Mouse (Mus musculus) lung, embryonic 15.5 days (tissue): ENCODE data around the gene 2010315B03Rik. TPM values are rescaled to one million over a fixed set of nuclear protein-coding genes. Genes with fewer than 3 reads are reported as not detected.
A peak's percentile ranks its signal among the peaks of the same experiment; 100 is the strongest.

ENCODE experiments used
- ATAC-seq: fragments of 200-750 bp; cut with Nextera tagmentation; 2 replicates; pipeline ENCODE4 v1.8.0; 2017; ENCODE audit warnings: moderate number of reproducible peaks, borderline replicate concordance; ENCODE audit not compliant: low FRiP score, low TSS enrichment; ENCODE audit errors: extremely low read depth
- H3K27ac ChIP-seq: fragments of 300-500 bp; sonication (generic); 2 replicates; pipeline ENCODE4 v1.5.1; 2015; ENCODE audit warnings: moderate library complexity, mild to moderate bottlenecking, inconsistent platforms
- H3K27me3 ChIP-seq: fragments of 300-500 bp; sonication (generic); 2 replicates; pipeline ENCODE4 v1.6.1; 2015; ENCODE audit warnings: inconsistent platforms
- H3K36me3 ChIP-seq: fragments of 300-500 bp; sonication (generic); 2 replicates; pipeline ENCODE4 v1.6.1; 2015; ENCODE audit warnings: inconsistent platforms
- H3K4me1 ChIP-seq: fragments of 300-500 bp; sonication (generic); 2 replicates; pipeline ENCODE4 v1.6.1; 2015; ENCODE audit warnings: inconsistent platforms
- H3K4me2 ChIP-seq: fragments of 300-500 bp; sonication (generic); 2 replicates; pipeline ENCODE4 v1.6.1; 2015; ENCODE audit warnings: inconsistent platforms, mild to moderate bottlenecking, moderate library complexity
- H3K4me3 ChIP-seq: fragments of 300-500 bp; sonication (generic); 2 replicates; pipeline ENCODE4 v1.5.1; 2015; ENCODE audit warnings: mild to moderate bottlenecking, inconsistent platforms
- H3K9ac ChIP-seq: fragments of 300-500 bp; sonication (generic); 2 replicates; pipeline ENCODE4 v1.6.1; 2015; ENCODE audit warnings: inconsistent platforms
- H3K9me3 ChIP-seq: fragments of 300-500 bp; sonication (generic); 2 replicates; pipeline ENCODE4 v1.6.1; 2016; ENCODE audit warnings: inconsistent platforms
- WGBS: fragments of 180-500 bp; shearing (Covaris S2); methylation state at CpG from one replicate; pipeline ENCODE4 v1.1.7; 2015; 5-methylcytosine and 5-hydroxymethylcytosine counted together
- polyA plus RNA-seq: library from polyadenylated mRNA; unstranded; fragments of >200 nt; fragmentation: Nextera tagmentation; extraction: Ambion mirVana; gene quantifications from 2 replicates; pipeline ENCODE4 v1.2.1, GENCODE M21; 2015

The 2010315B03Rik gene
- 9.5 and 12.1 TPM in 2 replicates for polyA plus RNA-seq

GRCm38 (mm10) chr9:124312171-124313142, at the start of gene 2010315B03Rik:
TSS of gene 2010315B03Rik (minus strand) at chr9:124312696.
- peak within 1 kb of the TSS; percentile 80 for H3K4me3 ChIP-seq
- H3K27ac ChIP-seq = peak within 1 kb of the TSS; percentile 96

DNA sequence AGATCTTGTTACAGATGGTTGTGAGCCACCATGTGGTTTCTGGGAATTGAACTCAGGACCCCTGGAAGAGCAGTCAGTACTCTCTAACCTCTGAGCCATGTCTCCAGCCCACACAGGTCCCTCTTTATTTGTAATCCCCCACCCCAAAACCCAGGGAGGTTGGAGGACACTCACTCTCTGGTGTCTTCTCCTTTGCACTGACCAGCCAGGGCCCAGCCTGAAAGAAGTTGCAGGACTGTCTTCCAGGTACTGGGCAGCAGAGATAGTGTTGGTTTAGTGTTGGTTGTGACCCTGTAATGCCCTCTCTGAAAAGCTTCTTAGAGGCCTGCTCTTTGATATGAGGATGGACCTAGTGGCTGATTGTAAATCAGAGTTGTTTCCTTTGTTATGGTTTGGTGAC, 994 bp downstream of the 2010315B03Rik start:
- Histone ChIP-seq H3K4me2 (peak overlapping the region; percentile 55), H3K27ac (peak overlapping the region; percentile 96; the same call in 1 of the 2 replicates), H3K36me3 (no peaks in the 10 kb centered on the region), H3K4me1 (0 out of 2 replicates have a peak, but pooled peaks cover 5% of the 10 kb centered on the region), H3K9ac (peak overlapping the region; percentile 64), H3K9me3 (no peaks in the 10 kb centered on the region), H3K4me3 (peak overlapping the region; percentile 80), H3K27me3 (no peaks in the 10 kb centered on the region)
- no peak for ATAC-seq

More at GRCm38 (mm10) chr9:124312171-124313142, at the start of gene 2010315B03Rik:
- no peaks in the 10 kb centered on the region for H3K36me3 ChIP-seq
- 0 out of 2 replicates have a peak, but pooled peaks cover 5% of the 10 kb centered on the region for H3K4me1 ChIP-seq
- under 1% methylated on average over 21 of the region's 22 CpGs for WGBS
- H3K4me2 ChIP-seq = peak within 1 kb of the TSS; percentile 55
- H3K27me3 ChIP-seq = no peaks in the 10 kb centered on the region
- H3K9ac ChIP-seq = peak within 1 kb of the TSS; percentile 64
- ATAC-seq = peak; percentile 99
- no peaks in the 10 kb centered on the region for H3K9me3 ChIP-seq

DNA sequence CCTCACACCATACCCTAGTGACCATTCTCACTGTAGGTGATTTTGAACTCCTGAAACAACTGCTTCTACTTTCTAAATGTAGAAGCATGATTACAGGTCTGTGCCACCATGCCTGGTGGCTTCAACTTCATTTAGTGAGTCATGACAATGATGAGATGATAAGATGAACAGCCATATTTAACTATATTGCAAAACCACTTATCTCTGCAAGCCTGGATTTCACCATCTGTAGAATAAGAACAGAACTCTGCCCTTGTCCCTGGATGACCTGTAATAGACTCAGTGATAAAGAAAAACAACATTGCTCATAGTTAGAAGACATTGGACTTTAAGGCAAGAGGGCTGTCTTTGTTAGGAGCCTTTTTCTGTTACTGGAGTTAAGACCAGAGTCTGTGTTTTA, 24.2 kb downstream of the 2010315B03Rik start:
- peaks cover 8% of the 10 kb centered on the region for H3K36me3 ChIP-seq
- ATAC-seq = no peak
- H3K9me3 ChIP-seq = peaks cover 3% of the 10 kb centered on the region; the same call in 1 of the 2 replicates
- no peak overlapping the region for H3K27ac ChIP-seq
- no peaks in the 10 kb centered on the region for H3K4me1 ChIP-seq
- no peak overlapping the region for H3K4me3 ChIP-seq
- no peak overlapping the region for H3K4me2 ChIP-seq
- no peak overlapping the region for H3K9ac ChIP-seq
- H3K27me3 ChIP-seq = no peaks in the 10 kb centered on the region

GRCm38 (mm10) chr9:124281912-124282686, 30.4 kb downstream of the 2010315B03Rik start:
- Histone ChIP-seq H3K27me3 (no peaks in the 10 kb centered on the region), H3K4me2 (peak overlapping the region; percentile 81), H3K4me1 (peaks cover 16% of the 10 kb centered on the region), H3K4me3 (peak overlapping the region; percentile 63), H3K9ac (peak overlapping the region; percentile 55), H3K27ac (peak overlapping the region; percentile 79), H3K9me3 (no peaks in the 10 kb centered on the region), H3K36me3 (0 out of 2 replicates have a peak, but pooled peaks cover 5% of the 10 kb centered on the region)
- ATAC-seq = peak; percentile 96
- 1% methylated on average over 22 of the region's 22 CpGs for WGBS

DNA sequence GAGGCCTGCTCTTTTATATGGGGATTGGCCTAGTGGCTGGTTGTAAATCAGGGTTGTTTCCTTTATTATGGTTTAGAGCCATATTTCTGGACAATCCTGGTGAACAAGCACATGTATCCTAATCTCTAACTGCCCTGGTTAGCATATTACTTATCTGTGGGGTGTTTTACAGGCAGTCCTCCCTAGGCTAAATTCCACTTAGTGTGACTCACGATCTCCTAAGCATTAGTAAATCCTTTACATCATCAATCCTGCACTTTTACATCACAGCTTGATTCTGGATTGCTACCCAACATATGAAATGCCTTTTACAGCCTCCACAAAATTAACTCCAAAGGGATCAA, 31.1 kb downstream of the 2010315B03Rik start:
- H3K9me3 ChIP-seq = no peaks in the 10 kb centered on the region
- H3K9ac ChIP-seq = peak overlapping the region; percentile 55
- H3K4me1 ChIP-seq = peaks cover 16% of the 10 kb centered on the region
- H3K27me3 ChIP-seq = no peaks in the 10 kb centered on the region
- no peak for ATAC-seq
- 16% methylated on average over 1 of the region's 1 CpGs for WGBS
- peak overlapping the region; percentile 63 for H3K4me3 ChIP-seq
- H3K4me2 ChIP-seq = peak overlapping the region; percentile 81
- H3K27ac ChIP-seq = no peak overlapping the region
- H3K36me3 ChIP-seq = 0 out of 2 replicates have a peak, but pooled peaks cover 5% of the 10 kb centered on the region

GRCm38 (mm10) chr9:124280576-124281447, 31.7 kb downstream of the 2010315B03Rik start:
- Histone ChIP-seq H3K36me3 (0 out of 2 replicates have a peak, but pooled peaks cover 5% of the 10 kb centered on the region), H3K27me3 (no peaks in the 10 kb centered on the region), H3K9me3 (no peaks in the 10 kb centered on the region), H3K4me3 (peak overlapping the region; percentile 63), H3K4me1 (peaks cover 16% of the 10 kb centered on the region), H3K27ac (no peak overlapping the region), H3K4me2 (peak overlapping the region; percentile 81), H3K9ac (0 out of 2 replicates have a peak overlapping the region, but pooled peaks have one; percentile 55)
- no peak for ATAC-seq
- WGBS = 73% methylated on average over 2 of the region's 2 CpGs

- 43% methylated on average over 2 of the region's 2 CpGs for WGBS
- Histone ChIP-seq H3K4me2 (no peak overlapping the region), H3K9me3 (peaks cover 10% of the 10 kb centered on the region; the same call in 1 of the 2 replicates), H3K4me1 (peaks cover 16% of the 10 kb centered on the region), H3K36me3 (0 out of 2 replicates have a peak, but pooled peaks cover 5% of the 10 kb centered on the region), H3K27me3 (no peaks in the 10 kb centered on the region), H3K4me3 (no peak overlapping the region), H3K27ac (no peak overlapping the region), H3K9ac (no peak overlapping the region)
- no peak for ATAC-seq
Measured at GRCm38 (mm10) chr9:124279300-124279699, 33.2 kb downstream of the 2010315B03Rik start.

DNA sequence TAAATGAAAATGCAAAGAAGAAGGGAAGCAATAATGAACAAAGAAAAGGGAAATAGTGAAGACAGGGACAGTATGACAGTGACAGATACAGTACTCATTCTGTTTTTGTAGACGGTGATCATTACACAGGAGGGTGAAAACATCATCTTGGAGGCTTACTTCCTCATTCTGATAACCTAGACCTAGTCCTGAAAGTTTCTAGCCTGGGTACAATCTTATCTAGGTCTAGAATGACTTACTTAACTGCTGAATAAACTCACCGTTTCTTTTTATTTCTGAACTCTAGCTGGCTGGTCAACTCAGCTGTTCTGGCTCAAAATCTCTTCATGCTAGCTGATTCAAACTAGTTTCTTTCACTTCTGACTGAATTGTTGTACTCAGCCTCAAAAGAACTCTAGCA, 37.4 kb downstream of the 2010315B03Rik start:
- 88% methylated on average over 2 of the region's 2 CpGs for WGBS
- Histone ChIP-seq H3K4me2 (no peak overlapping the region), H3K36me3 (peaks cover 27% of the 10 kb centered on the region), H3K27ac (no peak overlapping the region), H3K9ac (no peak overlapping the region), H3K4me1 (no peaks in the 10 kb centered on the region), H3K9me3 (peaks cover 28% of the 10 kb centered on the region), H3K27me3 (no peaks in the 10 kb centered on the region), H3K4me3 (no peak overlapping the region)
- ATAC-seq = no peak

- Histone ChIP-seq H3K27ac (no peak overlapping the region), H3K4me2 (no peak overlapping the region), H3K9me3 (peaks cover 43% of the 10 kb centered on the region), H3K9ac (no peak overlapping the region), H3K27me3 (no peaks in the 10 kb centered on the region), H3K4me1 (no peaks in the 10 kb centered on the region), H3K36me3 (peaks cover 43% of the 10 kb centered on the region), H3K4me3 (no peak overlapping the region)
- no peak; the same call in 1 of the 2 replicates for ATAC-seq
Measured at GRCm38 (mm10) chr9:124273172-124273571, 39.3 kb downstream of the 2010315B03Rik start.

GRCm38 (mm10) chr9:124267929-124268328, 44.6 kb downstream of the 2010315B03Rik start:
- no peak overlapping the region for H3K4me2 ChIP-seq
- peaks cover 25% of the 10 kb centered on the region for H3K36me3 ChIP-seq
- no peak overlapping the region for H3K4me3 ChIP-seq
- H3K27me3 ChIP-seq = no peaks in the 10 kb centered on the region
- no peak overlapping the region for H3K27ac ChIP-seq
- H3K9ac ChIP-seq = no peak overlapping the region
- no peaks in the 10 kb centered on the region for H3K4me1 ChIP-seq
- peaks cover 25% of the 10 kb centered on the region for H3K9me3 ChIP-seq
- 24% methylated on average over 2 of the region's 2 CpGs for WGBS
- peak; percentile 70; the same call in 1 of the 2 replicates for ATAC-seq

DNA sequence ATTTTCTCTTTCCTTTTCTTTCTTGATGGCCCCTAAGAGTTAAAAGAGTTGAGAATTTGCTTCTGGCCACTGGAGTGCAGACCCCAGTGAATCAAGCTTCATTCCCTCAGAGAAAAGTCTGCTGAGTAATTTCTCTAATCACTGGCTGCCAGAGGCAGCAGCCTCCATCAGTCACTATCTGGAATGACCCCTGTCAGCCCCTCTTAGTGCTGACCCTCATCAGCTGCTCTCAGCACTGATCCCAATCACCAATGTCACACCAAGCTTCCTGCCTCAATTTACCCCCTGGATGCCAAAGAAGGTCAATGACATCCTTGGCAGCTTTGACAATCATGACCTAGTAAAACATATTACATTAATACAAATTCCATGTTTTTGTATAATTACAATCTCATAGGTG, 45.0 kb downstream of the 2010315B03Rik start:
- H3K9ac ChIP-seq = no peak overlapping the region
- no peaks in the 10 kb centered on the region for H3K27me3 ChIP-seq
- no peak overlapping the region for H3K4me2 ChIP-seq
- no peaks in the 10 kb centered on the region for H3K4me1 ChIP-seq
- no peak for ATAC-seq
- H3K36me3 ChIP-seq = peaks cover 25% of the 10 kb centered on the region
- H3K9me3 ChIP-seq = peaks cover 23% of the 10 kb centered on the region
- H3K27ac ChIP-seq = no peak overlapping the region
- no peak overlapping the region for H3K4me3 ChIP-seq
